Mouse (Mus musculus) retina, embryonic 14.5 days (tissue): ENCODE measurements around the gene Ahr.

Experiments used
- DNase-seq: peaks from one replicate; pipeline ENCODE4 v3.0.0-alpha.2; 2015; ENCODE audit warnings: low spot score

Gene Ahr

DNA sequence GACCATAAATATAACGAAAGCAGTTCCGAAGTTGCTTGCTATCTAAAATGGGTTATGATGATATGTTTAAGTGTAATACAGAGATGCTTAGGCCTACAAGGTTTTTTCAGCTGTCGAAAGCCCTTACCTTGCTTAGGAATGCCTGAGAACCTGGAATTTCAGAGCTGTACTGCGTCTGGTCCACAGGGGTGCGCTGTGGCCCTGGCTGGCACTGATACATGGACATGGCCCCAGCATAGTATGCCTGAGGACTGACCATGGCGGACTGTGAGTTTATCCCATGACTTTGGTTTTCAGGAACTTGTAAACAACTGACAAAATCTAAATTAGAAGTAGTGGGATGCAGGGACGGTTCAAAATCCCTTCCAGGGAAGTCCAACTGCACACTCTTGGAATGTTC, 31.3 kb downstream of the Ahr start:
- no peak for DNase-seq

DNA sequence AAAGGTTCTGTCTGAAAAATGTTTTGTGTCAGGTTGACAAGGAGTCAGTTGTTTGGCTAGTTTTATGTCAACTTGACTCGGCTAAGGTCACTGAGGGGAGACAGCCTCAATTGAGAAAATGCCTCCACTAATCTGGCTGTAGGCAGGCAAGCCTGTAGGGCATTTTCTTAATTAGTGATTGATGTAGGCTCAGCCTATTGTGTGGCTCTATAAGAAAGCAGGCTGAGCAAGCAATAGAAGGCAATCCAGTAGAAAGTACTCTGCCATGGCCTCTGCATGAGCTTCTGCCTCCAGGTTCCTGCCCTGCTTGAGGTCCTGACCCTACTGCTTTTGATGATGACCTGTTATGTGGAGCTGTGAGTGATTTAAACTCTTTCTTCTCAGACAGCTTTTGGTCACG, 33.4 kb downstream of the Ahr start:
- no peak for DNase-seq

GRCm38 (mm10) chr12:35495195-35495594, 39.6 kb downstream of the Ahr start:
- no peak for DNase-seq

GRCm38 (mm10) chr12:35480764-35481163, 54.1 kb downstream of the Ahr start:
- DNase-seq = no peak

DNA sequence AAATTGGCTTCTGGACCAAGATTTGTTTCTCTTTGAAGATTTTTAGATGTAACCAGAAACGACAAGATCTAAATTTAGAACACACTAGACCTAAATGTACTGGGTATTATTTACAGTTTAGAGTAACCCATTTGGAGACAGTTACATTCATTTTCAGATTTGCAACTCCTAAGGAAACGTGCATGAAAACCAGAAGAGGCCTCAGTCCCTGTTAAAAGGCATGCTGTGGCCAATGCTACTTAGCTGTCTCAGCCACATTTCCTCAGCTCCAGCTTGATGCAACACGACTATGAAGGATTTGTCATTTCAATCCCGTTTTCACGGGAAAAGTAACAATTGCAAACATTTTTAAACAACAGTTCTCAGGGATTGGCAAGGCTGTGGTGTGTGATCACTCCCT, 55.9 kb downstream of the Ahr start:
- DNase-seq = no peak

- no peak for DNase-seq
These were observed 71.4 kb downstream of the Ahr start for GRCm38 (mm10) chr12:35463457-35463856.

DNA sequence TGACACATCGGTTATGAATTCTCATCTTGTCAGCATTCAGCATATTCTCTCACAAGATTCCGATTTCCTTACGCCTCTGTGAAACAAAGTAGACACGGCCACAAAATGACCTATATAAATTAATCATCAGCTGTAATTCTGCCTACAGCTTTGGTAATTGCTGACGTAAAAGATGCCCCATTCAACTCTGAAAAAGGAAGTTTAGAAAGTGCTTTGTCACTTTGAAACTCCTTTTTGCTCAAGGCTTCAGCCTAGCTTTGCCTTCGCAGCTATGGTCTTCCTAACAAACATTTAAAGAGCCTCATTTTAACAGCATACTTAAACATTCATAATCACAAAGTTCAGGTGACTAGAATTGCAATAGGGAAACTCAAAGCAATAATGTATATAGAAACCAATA, 72.2 kb downstream of the Ahr start:
- no peak for DNase-seq

- DNase-seq = no peak
These were observed 75.2 kb downstream of the Ahr start for GRCm38 (mm10) chr12:35459662-35460061.
